Mouse (Mus musculus): ENCODE data around the gene Gm28230. TPM values are rescaled to one million over a fixed set of nuclear protein-coding genes. Genes with fewer than 3 reads are reported as not detected.

Gene Gm28230
- total and polyA plus RNA-seq, 3 experiments: 0.89 to 1.7 (median 1.1) TPM

- peaks cover 27% of the 10 kb centered on the region for H3K9me3 ChIP-seq (replicated peaks; ENCODE audit: low read length)
- no peaks in the 10 kb centered on the region for H3K27me3 ChIP-seq (replicated peaks)
- H3K4me1 ChIP-seq (ENCODE audit: control insufficient read depth in 1 of 2, insufficient read depth in 2 of 2): no peaks in the 10 kb centered on the region
- no peaks in the 10 kb centered on the region for H3K36me3 ChIP-seq (replicated peaks in 1 of 2; ENCODE audit: control insufficient read depth in 1 of 2, insufficient read depth in 1 of 2, low read length in 1 of 2)
- H3K4me3 ChIP-seq (replicated peaks in 1 of 3; ENCODE audit: low read depth in 2 of 3, low read length in 2 of 3, poor library complexity in 1 of 3): no peak overlapping the region
- no peak for TF ChIP-seq CHD2 (IDR thresholded peaks at IDR 0.05; ENCODE audit: low read length)
- TF ChIP-seq MAX (IDR thresholded peaks at IDR 0.05; ENCODE audit: low read length): no peak
- H3K9ac ChIP-seq (ENCODE audit: insufficient read depth, low read depth): no peak overlapping the region
- DNase-seq (ENCODE audit: extremely low read depth): no peak
- H3K4me2 ChIP-seq (ENCODE audit: insufficient read depth, low read depth, poor library complexity, severe bottlenecking): no peak overlapping the region
- in situ Hi-C loops (cut with MboI; ENCODE audit: low pct_ligation_motif_present, low pct_unique_long_range_greater_than_20kb, low sequenced_read_pairs) (loop anchor here (25.0 kb wide), 1 partner anchor 630 kb away; no protein-coding TSS in a partner anchor), dilution Hi-C loops (cut with MboI; ENCODE audit: extremely low pct_ligation_motif_present, extremely low pct_unique_long_range_greater_than_20kb, low sequenced_read_pairs) (no loop called here)
- no peak overlapping the region for H3K27ac ChIP-seq (ENCODE audit: insufficient read depth, low read depth)
- no peaks in the 10 kb centered on the region for H3K79me2 ChIP-seq (replicated peaks; ENCODE audit: control insufficient read depth, extremely low read depth, insufficient read depth, poor library complexity, severe bottlenecking)
Observed at GRCm38 (mm10) chr2:74681594-74682531, 44.7 kb upstream of the Gm28230 start.

DNA sequence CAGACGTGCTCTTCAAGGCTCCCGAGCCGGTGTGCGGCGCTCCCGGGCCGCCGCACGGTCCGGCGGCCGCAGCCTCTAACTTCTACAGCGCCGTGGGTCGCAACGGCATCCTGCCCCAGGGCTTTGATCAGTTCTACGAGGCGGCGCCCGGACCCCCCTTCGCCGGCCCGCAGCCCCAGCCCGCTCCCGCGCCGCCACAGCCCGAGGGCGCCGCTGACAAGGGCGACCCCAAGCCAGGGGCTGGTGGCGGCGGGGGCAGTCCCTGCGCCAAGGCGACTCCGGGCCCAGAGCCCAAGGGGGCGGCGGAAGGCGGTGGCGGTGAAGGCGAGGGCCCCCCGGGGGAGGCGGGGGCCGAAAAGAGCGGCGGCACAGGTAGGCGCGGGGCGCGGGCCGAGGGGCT, 43.7 kb upstream of the Gm28230 start:
- no peak overlapping the region for H3K4me2 ChIP-seq (ENCODE audit: insufficient read depth, low read depth, poor library complexity, severe bottlenecking)
- no peak for TF ChIP-seq CHD2 (IDR thresholded peaks at IDR 0.05; ENCODE audit: low read length)
- no peak for TF ChIP-seq CHD1 (IDR thresholded peaks at IDR 0.05; ENCODE audit: low read depth, low read length)
- no peak for TF ChIP-seq ZC3H11A (IDR thresholded peaks at IDR 0.05; ENCODE audit: low read depth, low read length)
- no peak for TF ChIP-seq MYC (IDR thresholded peaks at IDR 0.05; ENCODE audit: low read depth, low read length)
- no peak for TF ChIP-seq MAZ (IDR thresholded peaks at IDR 0.05; ENCODE audit: low read depth, low read length)
- TF ChIP-seq RAD21 (IDR thresholded peaks at IDR 0.05; ENCODE audit: low read depth, low read length): no peak
- no peak for TF ChIP-seq KAT2A (IDR thresholded peaks at IDR 0.05; ENCODE audit: insufficient replicate concordance, low read length)
- no peak for TF ChIP-seq HCFC1 (IDR thresholded peaks at IDR 0.05; ENCODE audit: low read depth, low read length)
- no peak for TF ChIP-seq NRF1 (IDR thresholded peaks at IDR 0.05; ENCODE audit: low read depth, low read length)
- no peak for TF ChIP-seq E2F4 (IDR thresholded peaks at IDR 0.05; ENCODE audit: insufficient replicate concordance, low read depth, low read length)
- TF ChIP-seq POLR2A (IDR thresholded peaks at IDR 0.05; ENCODE audit: low read depth, low read length): no peak
- TF ChIP-seq SIN3A (IDR thresholded peaks at IDR 0.05; ENCODE audit: low read length): no peak
- no peak for TF ChIP-seq IRF4 (IDR thresholded peaks at IDR 0.05; ENCODE audit: low read depth, low read length)
- TF ChIP-seq ELF1 (IDR thresholded peaks at IDR 0.05; ENCODE audit: low read depth, low read length): no peak
- no peak for TF ChIP-seq SMC3 (IDR thresholded peaks at IDR 0.05; ENCODE audit: low read depth, low read length)
- TF ChIP-seq CTCF (conservative IDR thresholded peaks at IDR 0.05 in 1 of 2, IDR thresholded peaks at IDR 0.05 in 1 of 2; ENCODE audit: low read depth in 2 of 2, low read length in 2 of 2): no peak
- TF ChIP-seq TCF12 (IDR thresholded peaks at IDR 0.05; ENCODE audit: low read depth, low read length): no peak
- in situ Hi-C loops (cut with MboI; ENCODE audit: low pct_ligation_motif_present, low pct_unique_long_range_greater_than_20kb, low sequenced_read_pairs): loop anchor here (25.0 kb wide), 1 partner anchor 630 kb away; no protein-coding TSS in a partner anchor
- no peaks in the 10 kb centered on the region for H3K36me3 ChIP-seq (replicated peaks in 1 of 2; ENCODE audit: control insufficient read depth in 1 of 2, insufficient read depth in 1 of 2, low read length in 1 of 2)
- peaks cover 29% of the 10 kb centered on the region for H3K9me3 ChIP-seq (replicated peaks; ENCODE audit: low read length)
- H3K9ac ChIP-seq (ENCODE audit: insufficient read depth, low read depth): no peak overlapping the region
- no peaks in the 10 kb centered on the region for H3K27me3 ChIP-seq (replicated peaks)
- DNase-seq (ENCODE audit: extremely low read depth): no peak
- H3K4me3 ChIP-seq (replicated peaks in 1 of 3; ENCODE audit: low read depth in 2 of 3, low read length in 2 of 3, poor library complexity in 1 of 3): no peak overlapping the region
- H3K27ac ChIP-seq (ENCODE audit: insufficient read depth, low read depth): no peak overlapping the region
- no peaks in the 10 kb centered on the region for H3K79me2 ChIP-seq (replicated peaks; ENCODE audit: control insufficient read depth, extremely low read depth, insufficient read depth, poor library complexity, severe bottlenecking)
- dilution Hi-C loops (cut with MboI; ENCODE audit: extremely low pct_ligation_motif_present, extremely low pct_unique_long_range_greater_than_20kb, low sequenced_read_pairs): no loop called here
- H3K4me1 ChIP-seq (ENCODE audit: control insufficient read depth in 1 of 2, insufficient read depth in 2 of 2): no peaks in the 10 kb centered on the region
